Mouse (Mus musculus): Measurements from ENCODE around the gene Twf1.

Gene Twf1

DNA sequence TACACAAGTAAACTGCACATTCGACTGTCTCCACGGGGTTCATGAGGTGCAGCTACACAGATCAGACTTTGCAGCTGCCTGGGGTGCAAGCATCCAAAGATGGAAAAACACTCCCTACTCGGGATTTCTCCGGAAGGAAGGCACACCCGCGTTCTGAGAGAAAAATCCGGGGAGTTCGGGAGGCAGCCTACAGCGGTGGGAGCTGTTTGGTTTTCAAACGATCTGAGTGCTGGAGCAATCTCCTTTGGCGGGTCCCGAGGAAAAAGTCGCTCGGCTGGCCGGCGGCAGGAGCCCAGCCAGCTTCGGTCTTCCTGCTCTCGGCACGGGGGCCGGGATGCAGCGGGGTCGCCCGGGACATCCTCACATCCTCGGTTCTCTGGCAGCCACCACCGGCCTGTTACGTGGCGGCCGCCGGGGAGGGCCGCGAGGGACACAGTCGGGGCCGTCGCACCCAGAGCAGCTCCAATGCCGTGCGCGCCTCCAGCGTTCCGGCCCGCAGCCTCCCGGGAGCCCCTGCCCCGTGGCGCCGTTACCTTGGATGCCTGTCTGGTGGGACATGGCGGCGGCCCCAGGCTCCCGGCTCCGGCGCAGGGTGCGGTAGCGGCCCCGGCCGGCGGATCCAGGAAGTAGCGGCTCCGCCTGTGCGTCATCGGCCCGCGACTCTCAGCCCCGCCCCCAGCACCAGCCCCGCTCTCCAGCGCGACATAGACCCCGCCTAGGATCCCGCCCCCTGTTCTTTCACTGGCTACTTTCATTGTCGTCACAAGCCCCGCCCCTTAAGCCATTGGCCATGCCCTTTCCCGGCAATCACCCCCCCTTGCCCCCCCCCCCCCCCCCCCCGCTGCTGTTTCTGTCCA, at the start of gene Twf1:
Twf1 (minus strand) TSS at position 671 of the 857 bp plus-strand sequence.
- DNase-seq, result peak; percentile 99

- no peak for DNase-seq
Observed at GRCm38 (mm10) chr15:94639126-94639525, 49.4 kb upstream of the Twf1 start.

- no peak for DNase-seq
Observed at GRCm38 (mm10) chr15:94638207-94638606, 48.5 kb upstream of the Twf1 start.

DNA sequence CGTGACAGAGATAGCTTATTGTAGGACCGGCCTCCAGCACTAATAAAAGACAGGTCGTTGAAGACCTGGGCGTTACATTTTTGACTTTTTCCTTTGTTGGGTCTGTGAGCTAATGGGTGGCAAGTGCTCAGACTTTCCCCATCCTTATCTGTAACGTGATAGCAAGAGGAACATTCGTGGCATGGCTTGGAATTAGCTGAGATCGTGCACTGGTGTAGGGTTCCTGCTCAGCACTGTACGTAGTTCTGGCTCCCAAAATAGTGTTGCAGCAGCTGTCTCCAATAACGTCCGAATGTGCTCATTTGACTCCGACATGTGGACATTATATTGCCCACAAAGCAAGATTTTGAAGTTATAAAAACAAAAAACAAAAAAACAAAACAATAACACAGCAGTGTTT, 44.8 kb upstream of the Twf1 start:
- no peak for DNase-seq

DNA sequence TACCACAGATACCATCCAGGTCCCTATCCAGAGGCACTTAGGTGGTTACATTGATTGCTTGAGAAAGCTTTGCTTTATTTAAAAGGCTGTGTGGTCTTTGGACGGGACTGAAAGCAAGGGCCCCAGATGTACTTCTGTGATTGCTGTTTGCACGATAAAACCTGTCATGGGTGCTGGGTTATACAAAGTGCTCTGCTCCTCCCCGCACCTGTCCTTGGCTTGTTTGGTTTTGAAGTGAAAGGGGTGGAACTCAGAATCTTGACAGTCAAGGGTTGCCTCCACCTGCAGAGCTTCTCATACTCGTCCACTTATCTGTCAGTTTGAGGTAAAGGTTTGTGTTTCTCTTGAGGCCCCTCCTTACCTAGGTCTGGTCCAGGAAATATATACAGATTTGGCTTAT, 40.9 kb upstream of the Twf1 start:
- DNase-seq, result no peak

DNA sequence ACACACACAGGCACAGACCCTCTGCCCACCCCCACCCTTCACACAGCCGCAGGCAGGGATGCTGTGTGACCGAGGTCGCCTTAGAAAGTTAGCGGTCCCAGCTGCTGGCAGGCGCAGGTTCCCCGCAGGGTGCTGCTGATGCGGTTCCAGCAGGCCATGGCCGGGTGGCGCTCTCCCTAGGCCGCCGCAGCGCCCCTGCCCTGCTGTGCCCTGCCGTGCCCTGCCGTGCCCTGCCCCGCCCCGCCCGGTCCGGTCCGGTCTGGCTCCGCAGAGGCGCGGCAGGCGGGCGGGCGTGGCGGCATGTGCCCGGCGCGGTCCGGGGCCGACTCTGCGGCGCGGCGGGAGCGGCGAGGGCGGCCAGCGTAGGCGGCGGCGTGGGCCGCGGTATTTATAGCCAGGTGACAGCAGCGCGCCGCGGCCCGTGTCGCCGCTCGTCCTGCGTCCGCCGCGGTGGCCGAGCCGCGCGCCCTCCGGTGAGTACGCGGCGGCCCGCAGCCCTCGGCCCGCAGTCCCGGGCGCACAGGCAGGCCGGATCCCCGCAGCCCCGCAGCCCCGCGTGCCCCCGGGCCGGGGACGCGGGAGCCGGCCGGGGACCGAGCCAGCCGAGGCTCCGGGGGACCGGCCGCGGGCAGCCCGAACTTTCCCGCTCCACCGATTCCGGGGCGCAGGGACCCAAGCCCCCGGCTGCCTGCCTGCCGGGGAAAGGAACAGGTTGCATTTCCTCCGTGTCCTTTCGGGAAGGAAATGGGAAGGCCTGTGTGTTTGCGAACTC, 39.3 kb upstream of the Twf1 start, which contains the start of gene Tmem117:
Tmem117 (plus strand) TSS at position 403 of the 772 bp plus-strand sequence.
- peak; percentile 35 for DNase-seq

GRCm38 (mm10) chr15:94628463-94628829, 38.8 kb upstream of the Twf1 start:
- DNase-seq, result no peak

DNA sequence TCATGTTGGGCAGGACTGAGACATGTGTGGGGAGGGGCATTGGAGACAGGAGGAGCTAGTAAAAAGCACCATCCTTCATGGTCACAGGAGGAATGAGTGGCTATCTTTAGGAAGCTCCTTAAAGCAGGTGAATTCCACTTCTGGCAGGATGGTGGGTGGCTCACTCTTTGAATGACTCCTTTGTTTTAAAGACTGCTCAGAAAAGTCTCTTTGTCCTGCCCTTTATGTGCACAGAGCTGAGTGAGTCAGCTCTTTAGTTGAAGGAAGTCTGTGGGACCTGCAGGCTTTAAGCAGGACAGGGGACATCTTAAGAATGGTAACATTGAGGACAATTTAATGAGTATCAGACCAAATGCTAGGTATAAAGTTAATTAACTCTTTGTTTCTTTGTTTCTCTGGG, 31.2 kb upstream of the Twf1 start:
- no peak for DNase-seq

- DNase-seq, result peak; percentile 34
Observed at GRCm38 (mm10) chr15:94616036-94616435, 26.3 kb upstream of the Twf1 start.

DNA sequence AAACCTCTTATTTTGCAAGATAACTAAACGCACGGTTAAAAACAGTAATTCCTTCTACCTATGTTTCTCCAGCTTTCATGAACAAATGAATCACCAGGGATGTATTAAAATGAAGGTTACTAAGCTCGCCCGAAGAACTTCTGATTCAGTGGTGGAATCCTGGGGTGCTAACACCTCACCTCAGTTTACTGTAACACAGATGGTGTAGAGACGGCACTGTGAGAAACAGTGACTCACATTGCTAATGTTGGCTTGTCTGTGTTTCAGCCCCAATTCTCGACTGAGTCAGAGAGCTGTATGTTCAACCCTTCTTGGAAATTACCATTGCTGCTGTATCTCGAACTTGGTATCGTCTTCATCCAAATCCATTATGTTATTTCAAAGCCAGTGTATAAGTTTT, 18.1 kb upstream of the Twf1 start:
- DNase-seq, result no peak

DNA sequence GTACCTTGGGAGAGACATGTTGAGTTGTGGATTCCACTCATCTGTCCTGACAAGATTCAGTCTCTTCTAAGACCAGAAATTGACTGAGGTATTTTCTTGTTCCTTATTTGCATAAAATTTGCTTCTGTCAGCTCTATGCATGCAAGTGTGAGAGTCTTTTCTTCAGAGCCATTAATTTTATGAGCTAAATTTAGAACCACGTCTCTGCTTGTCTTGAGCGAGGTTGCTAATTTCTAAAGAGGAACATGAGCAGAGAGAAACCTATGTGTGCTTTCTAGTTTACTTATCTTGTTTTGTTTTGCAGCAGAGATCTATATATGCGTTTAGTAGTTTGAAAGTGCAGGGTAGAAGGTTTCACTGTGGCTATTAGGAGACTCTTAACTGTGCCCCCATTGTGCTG, 12.8 kb upstream of the Twf1 start:
- no peak for DNase-seq

DNA sequence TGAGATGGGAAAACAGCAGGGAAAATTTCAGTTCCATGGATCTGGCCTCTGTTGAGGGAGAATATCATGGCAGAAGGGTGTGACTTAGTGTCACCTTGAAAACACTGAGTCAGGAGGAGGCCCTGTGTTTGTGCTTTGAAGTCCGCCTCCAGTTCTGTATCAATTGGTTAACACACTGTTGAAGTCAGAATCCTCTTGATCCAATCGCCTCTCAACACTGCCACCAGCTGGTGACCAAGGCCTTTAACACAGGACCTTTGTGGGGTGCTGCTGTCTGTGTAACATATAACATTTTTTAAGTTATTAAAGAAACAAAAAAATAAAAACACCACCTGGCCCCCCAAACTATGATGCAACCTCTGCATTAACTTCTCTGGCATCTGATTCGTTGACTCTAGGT, 11.7 kb upstream of the Twf1 start:
- peak; percentile 71 for DNase-seq

GRCm38 (mm10) chr15:94600145-94600707, 10.5 kb upstream of the Twf1 start:
- DNase-seq, result no peak

DNA sequence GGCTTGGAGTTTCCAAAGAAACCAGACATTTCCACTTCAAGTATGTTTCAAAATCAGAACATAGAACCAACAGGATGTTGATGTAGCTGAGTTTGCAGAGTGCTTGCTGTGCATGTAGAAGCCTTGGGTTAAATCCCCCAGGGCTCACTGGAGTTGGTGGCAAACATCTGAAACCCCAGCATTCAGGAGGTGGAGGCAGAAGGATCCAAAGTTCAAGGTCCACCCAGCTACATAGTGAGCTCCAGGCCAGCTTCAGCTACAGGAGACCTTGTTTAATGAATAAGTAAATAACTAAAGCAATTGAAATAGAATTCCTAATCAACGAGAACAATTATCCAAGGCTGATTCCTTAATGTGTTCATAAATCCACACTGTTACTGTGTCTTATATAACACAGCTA, 3.9 kb upstream of the Twf1 start:
- DNase-seq, result no peak

GRCm38 (mm10) chr15:94591356-94591755, 1.7 kb upstream of the Twf1 start:
- DNase-seq, result no peak

GRCm38 (mm10) chr15:94590083-94590482, 394 bp upstream of the Twf1 start:
- no peak for DNase-seq

- DNase-seq, result no peak
Observed at GRCm38 (mm10) chr15:94587826-94588715, 1.6 kb downstream of the Twf1 start.

DNA sequence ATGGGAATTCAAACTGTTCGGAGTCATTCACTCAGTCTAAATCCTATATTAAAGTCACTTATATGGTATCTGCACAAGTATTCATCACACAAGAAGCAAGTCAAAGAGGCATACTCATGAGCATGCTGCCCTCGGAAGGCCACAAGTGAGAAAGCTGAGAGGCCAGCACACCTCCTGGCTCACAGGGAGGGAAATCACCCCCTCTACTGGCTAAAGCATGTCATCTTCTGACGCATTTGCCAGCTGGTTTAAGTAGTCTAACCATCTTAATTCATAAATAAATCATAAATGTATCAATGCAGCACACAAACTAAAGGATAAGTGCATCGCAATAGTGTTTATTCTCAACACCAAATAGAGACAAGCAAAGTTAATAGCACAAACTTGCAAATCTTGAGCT, 5.0 kb downstream of the Twf1 start:
- no peak for DNase-seq

GRCm38 (mm10) chr15:94583153-94583552, 6.5 kb downstream of the Twf1 start:
- DNase-seq, result no peak

DNA sequence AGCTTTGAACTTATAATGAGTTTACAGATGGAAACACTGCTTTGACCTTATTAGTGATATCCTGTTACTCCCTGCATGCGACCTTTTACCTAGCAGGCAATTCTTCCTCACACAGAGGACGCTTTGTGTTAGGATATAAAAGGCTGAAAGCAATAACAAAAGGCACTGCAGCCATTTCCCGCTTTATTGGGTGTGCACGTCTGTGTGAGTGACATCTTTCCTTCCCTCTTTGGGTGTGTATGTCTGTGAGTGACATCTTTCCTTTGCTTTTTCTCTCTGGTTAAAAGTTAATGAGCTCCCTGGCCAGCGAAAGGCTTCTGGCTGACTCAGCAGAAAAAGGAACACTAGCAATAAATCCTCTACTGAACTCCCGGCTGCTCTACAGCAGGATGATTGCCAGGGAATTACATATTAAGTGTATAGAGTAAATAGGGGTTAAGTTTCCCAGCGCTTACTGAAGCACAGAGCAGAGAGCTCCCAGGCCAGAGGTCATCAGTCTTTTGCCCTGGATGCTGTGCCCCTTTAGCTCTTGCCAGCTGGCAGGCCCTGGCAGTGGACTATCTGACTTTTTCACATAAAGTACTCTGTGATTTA, 7.6 kb downstream of the Twf1 start:
- no peak for DNase-seq

DNA sequence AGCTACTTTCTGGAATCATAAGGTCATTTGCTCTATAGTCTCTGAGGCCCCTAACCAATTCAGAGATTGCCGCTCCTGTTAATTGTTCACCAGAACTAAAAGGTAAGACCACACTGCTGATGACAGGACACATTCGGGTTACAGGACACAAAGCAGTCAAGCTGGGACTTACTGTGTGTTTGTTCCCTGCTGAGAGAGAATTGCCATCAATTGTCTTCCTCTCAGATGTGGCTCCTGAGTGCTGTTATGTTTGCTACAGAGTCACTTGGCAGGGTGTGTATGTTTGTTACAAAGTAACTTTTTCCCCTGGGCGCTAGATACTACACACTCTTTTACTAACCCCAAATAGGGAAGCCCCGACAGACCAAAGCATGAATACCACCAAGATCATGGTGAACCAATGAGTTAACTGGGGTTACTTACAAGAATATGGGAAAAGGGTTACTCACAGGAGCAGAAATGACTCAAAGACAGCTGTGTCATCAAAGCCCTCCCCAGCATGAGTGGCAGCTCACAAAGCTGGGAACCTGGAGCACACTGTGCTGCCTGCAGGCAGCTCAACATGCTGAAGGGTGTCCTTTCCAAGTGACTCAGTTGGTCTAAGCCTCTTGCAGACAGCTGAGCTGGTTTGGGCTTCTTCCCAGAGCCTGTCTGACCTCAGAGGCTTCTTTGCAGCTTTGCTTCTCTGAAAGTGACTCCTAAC, 15.0 kb downstream of the Twf1 start:
- no peak for DNase-seq

- no peak for DNase-seq
Observed at GRCm38 (mm10) chr15:94572746-94573145, 16.9 kb downstream of the Twf1 start.

Measured in lung, postnatal 36 days (tissue).